In genomic region chr12:107939177-107939576, GRCm38 (mm10) we compare ENCODE assay signal across 19 mouse cellular contexts.
DNase-seq lines count a peak whose midpoint lies in the region; ATAC-seq and TF ChIP-seq lines count a peak whose summit lies in the region.
"Had no signal": no experiment of that assay in that cellular context is flagged by ENCODE, and none has a peak within 500 bp of the region (broad histone marks: within the 10 kb centered on the region; RNA-seq: fewer than 3 reads in every experiment).

No protein-coding gene starts in this region.

- H3K27ac ChIP-seq in forebrain, postnatal 0 days (ENCODE audit: low read depth, low read length) = no peak overlapping the region
- no peak overlapping the region for H3K27ac ChIP-seq in forebrain, embryonic 10.5 days
- 0 out of 2 replicates have a peak overlapping the region, but pooled peaks have one; percentile 24 for H3K27ac ChIP-seq in hindbrain, embryonic 16.5 days (ENCODE audit: low read depth, low read length)
- no peak overlapping the region for H3K27ac ChIP-seq in hindbrain, embryonic 10.5 days
- peak overlapping the region; percentile 47; the same call in 1 of the 2 replicates for H3K27ac ChIP-seq in midbrain, postnatal 0 days (ENCODE audit: low read depth, low read length)
- H3K27ac ChIP-seq in midbrain, embryonic 16.5 days (ENCODE audit: low read length) = no peak overlapping the region
- H3K27ac ChIP-seq: forebrain, embryonic 15.5 days; heart, embryonic 10.5 days; midbrain, embryonic 10.5 days had no signal

- H3K36me3 ChIP-seq in forebrain, postnatal 0 days (ENCODE audit: insufficient read depth) = no peaks in the 10 kb centered on the region
- H3K36me3 ChIP-seq in forebrain, embryonic 10.5 days (replicated peaks) = peaks cover 9% of the 10 kb centered on the region; the same call in 1 of the 2 replicates
- no peaks in the 10 kb centered on the region for H3K36me3 ChIP-seq in hindbrain, embryonic 16.5 days (ENCODE audit: control insufficient read depth, insufficient read depth, low read length)
- H3K36me3 ChIP-seq in hindbrain, embryonic 10.5 days = no peaks in the 10 kb centered on the region; the same call in 1 of the 2 replicates
- no peaks in the 10 kb centered on the region for H3K36me3 ChIP-seq in midbrain, postnatal 0 days (ENCODE audit: insufficient read depth, low read length)
- no peaks in the 10 kb centered on the region for H3K36me3 ChIP-seq in midbrain, embryonic 16.5 days (ENCODE audit: control insufficient read depth, insufficient read depth, low read length)
- H3K36me3 ChIP-seq: embryonic facial prominence, embryonic 12.5 days; forebrain, embryonic 15.5 days; heart, embryonic 10.5 days had no signal

- H3K9ac ChIP-seq in forebrain, postnatal 0 days = no peak overlapping the region
- no peak overlapping the region for H3K9ac ChIP-seq in hindbrain, embryonic 16.5 days (ENCODE audit: low read depth, low read length)
- no peak overlapping the region for H3K9ac ChIP-seq in midbrain, postnatal 0 days (replicated peaks; ENCODE audit: low read length, poor library complexity, severe bottlenecking)
- H3K9ac ChIP-seq in midbrain, embryonic 16.5 days (ENCODE audit: low read depth, low read length) = no peak overlapping the region
- H3K9ac ChIP-seq: embryonic facial prominence, embryonic 12.5 days; forebrain, embryonic 15.5 days had no signal

- ATAC-seq in forebrain, postnatal 0 days = no peak
- ATAC-seq in hindbrain, embryonic 16.5 days = no peak
- no peak for ATAC-seq in midbrain, postnatal 0 days (ENCODE audit: low FRiP score)
- no peak for ATAC-seq in midbrain, embryonic 16.5 days
- ATAC-seq: forebrain, embryonic 15.5 days; intestine, embryonic 16.5 days had no signal

- TF ChIP-seq CTCF in forebrain, postnatal 0 days (IDR thresholded peaks at IDR 0.05; ENCODE audit: low read depth) = peak; percentile 54
- peak; percentile 74 for TF ChIP-seq CTCF in midbrain, postnatal 0 days (IDR thresholded peaks at IDR 0.05)

- no peaks in the 10 kb centered on the region for H3K9me3 ChIP-seq in forebrain, postnatal 0 days (ENCODE audit: low read length)
- no peaks in the 10 kb centered on the region for H3K9me3 ChIP-seq in forebrain, embryonic 10.5 days
- no peaks in the 10 kb centered on the region for H3K9me3 ChIP-seq in hindbrain, embryonic 16.5 days (ENCODE audit: control insufficient read depth, low read length)
- no peaks in the 10 kb centered on the region for H3K9me3 ChIP-seq in hindbrain, embryonic 10.5 days
- H3K9me3 ChIP-seq in midbrain, postnatal 0 days (ENCODE audit: low read length) = no peaks in the 10 kb centered on the region
- H3K9me3 ChIP-seq in midbrain, embryonic 16.5 days (replicated peaks; ENCODE audit: control insufficient read depth, low read length, poor library complexity, severe bottlenecking) = no peaks in the 10 kb centered on the region
- H3K9me3 ChIP-seq: embryonic facial prominence, embryonic 12.5 days; forebrain, embryonic 15.5 days; heart, embryonic 10.5 days; midbrain, embryonic 10.5 days had no signal

- H3K27me3 ChIP-seq in forebrain, postnatal 0 days (ENCODE audit: insufficient read depth, low read length) = no peaks in the 10 kb centered on the region
- H3K27me3 ChIP-seq in forebrain, embryonic 10.5 days (ENCODE audit: poor library complexity, severe bottlenecking) = no peaks in the 10 kb centered on the region
- no peaks in the 10 kb centered on the region for H3K27me3 ChIP-seq in hindbrain, embryonic 16.5 days (replicated peaks; ENCODE audit: control insufficient read depth, insufficient read depth, low read length)
- no peaks in the 10 kb centered on the region for H3K27me3 ChIP-seq in hindbrain, embryonic 10.5 days (ENCODE audit: insufficient read depth, poor library complexity, severe bottlenecking)
- H3K27me3 ChIP-seq in midbrain, postnatal 0 days (ENCODE audit: insufficient read depth, low read length) = no peaks in the 10 kb centered on the region
- H3K27me3 ChIP-seq in midbrain, embryonic 16.5 days (ENCODE audit: control insufficient read depth, insufficient read depth, low read depth, low read length) = no peaks in the 10 kb centered on the region
- H3K27me3 ChIP-seq: embryonic facial prominence, embryonic 12.5 days; forebrain, embryonic 15.5 days had no signal

- peaks cover 17% of the 10 kb centered on the region for H3K4me1 ChIP-seq in forebrain, postnatal 0 days (ENCODE audit: insufficient read depth)
- peaks cover 37% of the 10 kb centered on the region for H3K4me1 ChIP-seq in forebrain, embryonic 10.5 days
- H3K4me1 ChIP-seq in hindbrain, embryonic 16.5 days (ENCODE audit: control insufficient read depth, insufficient read depth, low read depth, low read length) = peaks cover 18% of the 10 kb centered on the region
- peaks cover 37% of the 10 kb centered on the region for H3K4me1 ChIP-seq in hindbrain, embryonic 10.5 days (replicated peaks)
- peaks cover 13% of the 10 kb centered on the region for H3K4me1 ChIP-seq in midbrain, postnatal 0 days (ENCODE audit: insufficient read depth, low read length)
- H3K4me1 ChIP-seq in midbrain, embryonic 16.5 days (ENCODE audit: control insufficient read depth, insufficient read depth, low read length) = peaks cover 24% of the 10 kb centered on the region

- WGBS in forebrain, postnatal 0 days = 63% methylated on average over 4 of the region's 4 CpGs
- 79% methylated on average over 4 of the region's 4 CpGs for WGBS in forebrain, embryonic 10.5 days
- WGBS in hindbrain, embryonic 16.5 days = 66% methylated on average over 4 of the region's 4 CpGs
- 79% methylated on average over 4 of the region's 4 CpGs for WGBS in hindbrain, embryonic 10.5 days
- 53% methylated on average over 4 of the region's 4 CpGs for WGBS in midbrain, postnatal 0 days
- 69% methylated on average over 4 of the region's 4 CpGs for WGBS in midbrain, embryonic 16.5 days

- no peak overlapping the region for H3K4me2 ChIP-seq in forebrain, postnatal 0 days (ENCODE audit: low read depth)
- no peak overlapping the region for H3K4me2 ChIP-seq in hindbrain, embryonic 16.5 days (ENCODE audit: low read length)
- no peak overlapping the region for H3K4me2 ChIP-seq in midbrain, postnatal 0 days (ENCODE audit: low read depth, low read length, poor library complexity, severe bottlenecking)
- no peak overlapping the region for H3K4me2 ChIP-seq in midbrain, embryonic 16.5 days (ENCODE audit: low read length)
- H3K4me2 ChIP-seq: embryonic facial prominence, embryonic 12.5 days; forebrain, embryonic 15.5 days had no signal

- DNase-seq in forebrain, postnatal 0 days = peak; percentile 54
- DNase-seq in forebrain, embryonic 10.5 days (ENCODE audit: extremely low spot score, low spot score) = no peak
- no peak for DNase-seq in hindbrain, embryonic 10.5 days (ENCODE audit: low spot score)
- peak; percentile 71 for DNase-seq in midbrain, postnatal 0 days (ENCODE audit: low spot score)
- no peak for DNase-seq in natural killer cell, adult 2 months (ENCODE audit: low spot score in 2 of 2)
- DNase-seq in heart, adult 8-10 months (ENCODE audit: low spot score) = no peak
- DNase-seq: adrenal gland, postnatal 36 days; cerebellum, adult 11-12 months; cerebellum, postnatal 10 days; kidney, postnatal 36 days; thymus, adult 2 months; thymus, postnatal 4 days had no signal

- H3K4me3 ChIP-seq in forebrain, postnatal 0 days (ENCODE audit: low read depth, low read length) = no peak overlapping the region
- H3K4me3 ChIP-seq in forebrain, embryonic 10.5 days = no peak overlapping the region
- H3K4me3 ChIP-seq in hindbrain, embryonic 16.5 days (ENCODE audit: low read length) = no peak overlapping the region
- H3K4me3 ChIP-seq in hindbrain, embryonic 10.5 days = no peak overlapping the region
- no peak overlapping the region for H3K4me3 ChIP-seq in midbrain, postnatal 0 days (ENCODE audit: low read depth, low read length)
- no peak overlapping the region for H3K4me3 ChIP-seq in midbrain, embryonic 16.5 days (ENCODE audit: low read depth, low read length)
- H3K4me3 ChIP-seq: embryonic facial prominence, embryonic 12.5 days; forebrain, embryonic 15.5 days; heart, embryonic 10.5 days; midbrain, embryonic 10.5 days had no signal

Comparison
In these comparisons a context has a peak if more than half of its experiments do, and no peak if none do; other contexts are left out.
1. DNase-seq: peak in forebrain, postnatal 0 days (single experiment) and midbrain, postnatal 0 days (single experiment); none in forebrain, embryonic 10.5 days (single experiment), hindbrain, embryonic 10.5 days (single experiment), natural killer cell, adult 2 months (0 of 2) and heart, adult 8-10 months (single experiment).
2. H3K27ac ChIP-seq: peak in hindbrain, embryonic 16.5 days (single experiment) and midbrain, postnatal 0 days (single experiment); none in forebrain, postnatal 0 days (single experiment), forebrain, embryonic 10.5 days (single experiment), hindbrain, embryonic 10.5 days (single experiment) and midbrain, embryonic 16.5 days (single experiment).